Mouse (Mus musculus): ENCODE data around the gene Enoph1.

The Enoph1 gene

GRCm38 (mm10) chr5:100039602-100040142 is at the start of gene Enoph1, which contains the start of gene Hnrnpdl:
Gene Enoph1, plus strand, starts transcription at chr5:100039985.
Gene Hnrnpdl, minus strand, starts transcription at chr5:100039664.
- no peak for DNase-seq (ENCODE audit: extremely low read depth, low read depth, low spot score)

DNA sequence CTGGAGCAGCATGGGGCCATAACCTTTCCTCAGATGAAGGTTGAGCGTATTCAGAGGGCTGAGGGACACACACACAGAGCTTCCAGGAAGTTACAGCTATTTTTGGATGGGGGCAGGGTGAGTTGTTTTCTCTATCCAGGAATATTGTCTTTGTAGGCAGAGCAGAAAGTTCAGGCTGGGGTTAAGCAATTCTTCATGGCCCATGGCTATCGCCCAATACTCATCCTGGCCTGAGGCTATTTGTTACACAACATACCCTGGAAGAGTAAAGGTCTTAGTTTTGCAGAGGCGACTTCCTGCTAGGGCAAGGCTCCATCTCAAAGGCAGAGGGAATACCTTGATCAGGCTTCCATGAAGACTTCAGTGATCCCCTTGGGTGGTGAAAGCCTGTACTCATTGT is 45.6 kb upstream of the Enoph1 start:
- no peak for DNase-seq (ENCODE audit: extremely low read depth, low read depth, low spot score)

DNA sequence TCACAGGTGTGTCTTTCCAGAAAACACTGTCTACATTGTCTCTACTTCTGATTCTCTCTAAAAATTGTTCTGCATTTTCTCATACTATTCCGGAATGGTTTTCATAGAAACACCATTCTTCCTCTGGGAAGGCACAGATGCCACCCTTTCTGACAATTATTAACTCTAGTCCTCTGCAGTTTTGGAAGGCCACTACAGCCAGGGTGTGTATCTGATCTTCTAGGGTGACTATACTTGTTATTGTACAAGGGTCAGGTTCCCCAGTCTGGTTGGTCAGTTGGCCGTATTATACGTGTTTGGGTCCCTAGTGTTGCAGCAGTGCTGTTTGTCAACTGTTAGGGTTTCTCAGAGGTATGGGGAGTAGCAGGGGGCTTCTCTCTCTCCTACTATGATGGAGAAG is 45.1 kb upstream of the Enoph1 start:
- no peak for DNase-seq (ENCODE audit: extremely low read depth, low read depth, low spot score)

DNA sequence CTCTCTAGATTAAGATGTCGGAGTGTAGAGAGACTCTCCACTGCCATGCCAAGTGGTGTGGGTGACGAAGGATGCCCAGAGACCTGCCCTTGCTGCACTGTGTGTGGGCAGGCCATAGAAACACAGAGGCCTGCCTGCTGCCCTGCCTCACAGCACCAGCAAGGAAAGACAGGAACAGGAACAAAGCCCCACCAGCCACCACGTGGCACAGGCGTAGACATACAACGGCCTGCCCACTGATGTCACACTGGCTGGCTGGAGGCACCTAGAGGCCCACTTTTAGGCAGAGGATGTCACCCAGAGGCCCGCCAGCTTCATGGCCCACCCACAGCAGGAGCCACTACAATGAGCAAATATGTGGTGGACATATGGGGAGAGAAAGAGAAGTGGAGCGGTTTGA is 39.7 kb upstream of the Enoph1 start:
- DNase-seq (ENCODE audit: extremely low read depth, low read depth, low spot score): no peak

- DNase-seq (ENCODE audit: extremely low read depth, low read depth, low spot score): no peak
Measured at GRCm38 (mm10) chr5:100000500-100000899, 39.3 kb upstream of the Enoph1 start.

DNA sequence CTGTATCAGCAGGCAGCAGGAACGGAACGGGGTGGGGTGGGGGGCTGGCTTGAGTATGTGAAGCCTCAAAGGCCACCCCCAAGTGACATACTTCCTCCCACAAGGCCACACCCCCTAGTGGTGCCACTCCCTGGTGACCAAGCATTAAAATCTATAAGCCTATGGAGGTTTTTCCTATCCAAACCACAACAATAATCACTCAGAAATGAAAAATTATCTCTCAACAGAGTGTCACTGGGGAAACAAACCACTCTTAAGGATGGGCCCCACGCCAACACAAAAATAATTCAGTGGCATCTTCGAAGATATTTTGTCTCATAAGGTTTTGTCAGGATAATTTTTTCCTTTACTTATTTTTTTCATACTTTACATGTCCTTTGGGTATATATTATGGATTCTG is 35.9 kb upstream of the Enoph1 start:
- DNase-seq (ENCODE audit: extremely low read depth, low read depth, low spot score): no peak

- no peak for DNase-seq (ENCODE audit: extremely low read depth, low read depth, low spot score)
Measured at GRCm38 (mm10) chr5:100005431-100005830, 34.4 kb upstream of the Enoph1 start.

- DNase-seq (ENCODE audit: extremely low read depth, low read depth, low spot score): no peak
Measured at GRCm38 (mm10) chr5:100005896-100006295, 33.9 kb upstream of the Enoph1 start.

DNA sequence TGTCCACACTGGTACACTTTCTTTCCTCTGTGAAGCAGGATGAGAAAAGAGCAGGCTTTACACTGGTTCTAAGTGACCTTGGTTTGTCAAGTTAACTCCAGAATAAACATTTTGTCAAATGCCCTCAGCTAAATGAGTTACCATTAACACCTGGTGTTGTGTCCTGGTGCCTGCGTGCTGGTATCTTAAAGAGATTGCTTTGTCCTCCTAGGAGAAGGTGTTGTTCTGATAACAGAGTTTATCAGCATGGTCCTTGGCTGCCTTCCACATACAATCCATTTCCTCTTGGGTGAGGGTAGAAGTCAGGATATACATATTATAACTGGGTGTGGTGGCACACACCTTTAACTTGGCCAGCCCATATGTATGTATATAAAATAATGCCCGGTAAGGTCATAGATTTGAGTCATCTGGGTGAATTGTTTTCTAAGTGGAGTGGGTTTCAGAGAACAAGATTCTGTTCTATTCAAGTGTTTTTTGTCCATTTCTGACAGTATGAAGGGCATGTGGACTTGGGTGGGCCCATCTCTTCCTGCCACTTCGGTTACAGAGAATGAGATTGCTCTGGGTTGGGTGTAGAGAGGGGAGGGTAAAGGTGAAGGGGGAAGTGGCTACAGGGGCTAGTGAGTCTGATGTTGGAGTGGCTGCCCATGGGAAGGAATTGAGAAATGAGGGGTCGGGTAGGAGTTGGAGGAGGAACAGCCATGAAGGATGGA is 33.3 kb upstream of the Enoph1 start:
- DNase-seq (ENCODE audit: extremely low read depth, low read depth, low spot score): no peak

DNA sequence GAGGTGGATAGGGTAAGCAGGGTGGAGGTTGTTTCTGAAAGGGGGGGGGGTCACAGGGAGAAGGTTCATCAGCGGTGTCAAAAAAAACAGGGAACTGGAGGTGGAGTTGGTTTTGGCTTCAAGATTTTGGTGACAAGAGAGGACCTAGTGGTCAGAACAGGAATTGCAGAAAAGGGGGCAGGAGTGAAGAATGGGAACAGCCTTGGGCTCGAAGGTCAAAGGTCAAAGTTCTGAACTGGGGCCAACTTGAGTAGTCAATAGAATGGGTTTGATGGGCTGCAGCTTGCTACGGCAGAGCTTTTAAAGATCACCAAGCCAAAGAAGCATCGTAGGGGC is 32.8 kb upstream of the Enoph1 start:
- no peak for DNase-seq (ENCODE audit: extremely low read depth, low read depth, low spot score)

DNA sequence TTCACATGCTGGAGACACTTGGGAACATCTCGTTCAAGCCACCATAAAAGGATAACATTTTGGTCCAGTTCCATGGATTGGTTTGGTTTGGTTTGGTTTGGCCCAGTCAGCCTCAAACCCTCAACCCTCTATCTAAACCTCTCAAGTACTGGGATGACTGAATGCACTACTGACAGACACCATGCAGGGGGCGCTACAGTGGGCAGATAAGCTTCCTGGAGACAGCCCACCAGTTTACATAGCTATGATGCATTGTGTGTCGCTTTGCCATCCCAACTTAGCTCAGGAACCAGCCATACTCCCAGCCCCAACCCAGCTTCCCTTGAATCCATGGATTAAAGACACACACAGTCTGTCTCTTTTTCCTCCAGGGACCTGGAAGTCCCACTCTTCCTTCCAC is 31.3 kb upstream of the Enoph1 start:
- DNase-seq (ENCODE audit: extremely low read depth, low read depth, low spot score): no peak

GRCm38 (mm10) chr5:100012599-100012998 is 27.2 kb upstream of the Enoph1 start:
- DNase-seq (ENCODE audit: extremely low read depth, low read depth, low spot score): no peak

- DNase-seq (ENCODE audit: extremely low read depth, low read depth, low spot score): no peak
Measured at GRCm38 (mm10) chr5:100020089-100020488, 19.7 kb upstream of the Enoph1 start.

GRCm38 (mm10) chr5:100024403-100024802 is 15.4 kb upstream of the Enoph1 start:
- DNase-seq (ENCODE audit: extremely low read depth, low read depth, low spot score): no peak

- DNase-seq (ENCODE audit: extremely low read depth, low read depth, low spot score): no peak
Measured at GRCm38 (mm10) chr5:100024868-100025267, 14.9 kb upstream of the Enoph1 start.

- DNase-seq (ENCODE audit: extremely low read depth, low read depth, low spot score): no peak
Measured at GRCm38 (mm10) chr5:100030069-100030468, 9.7 kb upstream of the Enoph1 start.

DNA sequence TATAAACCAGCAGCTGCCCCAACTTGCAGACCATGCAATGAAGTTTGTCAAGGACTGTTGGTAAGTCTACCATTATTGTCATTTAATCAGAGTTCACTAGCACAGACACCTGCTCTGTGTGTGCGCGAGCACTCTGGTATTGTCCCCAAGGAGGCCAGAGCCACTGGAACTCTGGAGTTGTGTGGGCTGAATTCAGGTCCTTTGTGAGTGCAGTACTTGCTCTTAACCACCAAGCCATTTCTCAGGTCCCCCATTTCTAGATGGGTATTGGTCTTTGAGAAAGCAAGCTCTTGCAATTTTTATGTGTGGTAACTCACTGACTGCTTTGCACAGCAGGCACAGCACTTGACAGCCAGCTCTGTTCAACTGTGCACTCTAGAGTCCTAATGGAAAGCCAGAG is 7.7 kb upstream of the Enoph1 start:
- no peak for DNase-seq (ENCODE audit: extremely low read depth, low read depth, low spot score)

GRCm38 (mm10) chr5:100032646-100033045 is 7.1 kb upstream of the Enoph1 start:
- no peak for DNase-seq (ENCODE audit: extremely low read depth, low read depth, low spot score)

- DNase-seq (ENCODE audit: extremely low read depth, low read depth, low spot score): no peak
Measured at GRCm38 (mm10) chr5:100035950-100036349, 3.8 kb upstream of the Enoph1 start.

DNA sequence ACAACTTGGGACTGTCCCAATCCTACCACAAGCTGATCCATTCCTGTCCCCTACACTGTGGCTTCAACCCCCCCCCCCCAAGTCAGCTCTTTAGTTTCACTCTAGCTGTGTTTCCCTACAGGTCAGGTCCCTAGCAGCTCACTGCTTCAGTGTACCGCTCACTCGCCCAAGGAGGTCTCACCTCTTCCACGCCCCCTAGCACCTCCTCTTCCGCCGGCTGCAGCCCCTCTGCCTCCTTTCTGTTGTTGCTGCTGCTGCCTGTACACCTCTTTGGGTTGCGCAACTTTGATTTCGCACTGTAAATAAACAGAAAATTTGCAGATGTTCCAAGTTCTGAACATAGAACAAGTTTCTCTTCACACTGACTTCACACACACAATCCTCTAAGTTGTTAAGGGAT is 3.1 kb upstream of the Enoph1 start:
- DNase-seq (ENCODE audit: extremely low read depth, low read depth, low spot score): no peak

DNA sequence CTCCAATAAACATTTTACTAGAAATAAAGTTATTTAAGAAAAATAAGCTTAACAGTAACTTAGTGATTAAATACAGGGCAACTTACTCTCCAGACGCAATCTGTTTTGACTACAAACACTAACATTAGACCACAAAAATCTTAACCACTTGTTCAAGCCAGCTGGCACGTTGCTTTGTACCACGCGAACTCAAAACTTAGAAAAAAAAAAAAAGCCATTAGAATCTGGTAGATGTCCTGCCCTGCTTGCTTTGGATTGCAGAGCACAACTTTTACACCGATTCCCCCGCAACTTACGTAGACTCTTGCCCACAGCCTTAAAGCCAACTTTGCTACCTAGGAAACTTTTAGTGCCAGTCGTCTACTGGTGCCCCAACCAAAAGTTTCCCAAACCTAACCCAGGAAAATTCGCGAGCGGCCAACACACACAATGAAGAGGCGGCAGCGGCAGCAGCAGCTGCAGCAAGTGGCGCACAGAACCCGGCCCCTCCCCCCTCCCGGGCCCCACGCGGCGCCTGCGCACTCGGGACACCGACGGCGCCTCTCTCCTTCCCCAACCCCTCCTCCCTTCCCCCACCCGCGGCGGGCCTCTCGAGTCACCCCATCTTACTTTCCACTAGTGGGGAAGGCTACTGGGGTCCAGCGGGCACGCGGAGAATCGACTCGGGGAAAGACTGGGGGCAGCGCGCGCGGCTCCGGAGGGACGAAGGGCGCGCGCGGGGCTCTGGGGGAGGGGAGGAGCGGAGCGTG is 1.6 kb upstream of the Enoph1 start:
- DNase-seq (ENCODE audit: extremely low read depth, low read depth, low spot score): no peak

All from fat pad, adult 2 months (tissue).